Mouse (Mus musculus) midbrain, embryonic 13.5 days (tissue): ENCODE measurements at regions not wholly inside any gene's neighbourhood (a gene's known extent, or its start where the extent isn't known, plus 50 kb on each side); places are given as distances from the start of the nearest gene placed in this dataset.

Source experiments
- ATAC-seq: fragments of 200-750 bp; cut with Nextera tagmentation; 2 replicates; pipeline ENCODE4 v1.8.0; 2017; ENCODE audit warnings: mild to moderate bottlenecking, moderate TSS enrichment, moderate library complexity
- H3K27ac ChIP-seq: fragments of 300-500 bp; sonication (generic); 2 replicates; pipeline ENCODE4 v1.5.1; 2015; ENCODE audit warnings: inconsistent platforms, mild to moderate bottlenecking, moderate library complexity
- H3K27me3 ChIP-seq: fragments of 300-500 bp; sonication (generic); 2 replicates; pipeline ENCODE4 v1.6.1; 2015; ENCODE audit warnings: mild to moderate bottlenecking, inconsistent platforms
- H3K36me3 ChIP-seq: fragments of 300-500 bp; sonication (generic); 2 replicates; pipeline ENCODE4 v1.6.1; 2015; ENCODE audit warnings: mild to moderate bottlenecking, inconsistent platforms
- H3K4me1 ChIP-seq: fragments of 300-500 bp; sonication (generic); replicated peaks from 2 replicates; pipeline ENCODE4 v1.6.1; 2015; ENCODE audit warnings: inconsistent platforms
- H3K4me2 ChIP-seq: fragments of 300-500 bp; sonication (generic); replicated peaks from 2 replicates; pipeline ENCODE4 v1.6.1; 2015; ENCODE audit warnings: moderate library complexity, mild to moderate bottlenecking, inconsistent platforms
- H3K4me3 ChIP-seq: fragments of 300-500 bp; sonication (generic); replicated peaks from 2 replicates; pipeline ENCODE4 v1.5.1; 2015; ENCODE audit warnings: mild to moderate bottlenecking, inconsistent platforms
- H3K9ac ChIP-seq: fragments of 300-500 bp; sonication (generic); replicated peaks from 2 replicates; pipeline ENCODE4 v1.6.1; 2015; ENCODE audit warnings: mild to moderate bottlenecking, inconsistent platforms
- H3K9me3 ChIP-seq: fragments of 300-500 bp; sonication (generic); 2 replicates; pipeline ENCODE4 v1.6.1; 2016; ENCODE audit warnings: mild to moderate bottlenecking, inconsistent platforms
- whole genome bisulfite sequencing: fragments of 180-500 bp; shearing (Covaris S2); methylation state at CpG from one replicate; pipeline ENCODE4 v1.1.7; 2015; 5-methylcytosine and 5-hydroxymethylcytosine counted together

GRCm38 (mm10) chr13:37657248-37657647 is 121.0 kb upstream of the Rreb1 start:
- ATAC-seq, result no peak
- Histone ChIP-seq H3K9ac (no peak overlapping the region), H3K36me3 (no peaks in the 10 kb centered on the region), H3K27me3 (no peaks in the 10 kb centered on the region), H3K9me3 (no peaks in the 10 kb centered on the region), H3K4me3 (no peak overlapping the region), H3K27ac (no peak overlapping the region), H3K4me2 (no peak overlapping the region), H3K4me1 (no peaks in the 10 kb centered on the region)
- 87% methylated on average over 16 of the region's 16 CpGs for WGBS

GRCm38 (mm10) chr13:37658034-37658433 is 120.2 kb upstream of the Rreb1 start:
- Histone ChIP-seq H3K9me3 (no peaks in the 10 kb centered on the region), H3K4me1 (no peaks in the 10 kb centered on the region), H3K9ac (no peak overlapping the region), H3K36me3 (no peaks in the 10 kb centered on the region), H3K27ac (no peak overlapping the region), H3K27me3 (no peaks in the 10 kb centered on the region), H3K4me3 (no peak overlapping the region), H3K4me2 (no peak overlapping the region)
- WGBS, result 49% methylated on average over 2 of the region's 2 CpGs
- ATAC-seq, result no peak

- no peaks in the 10 kb centered on the region for H3K27me3 ChIP-seq
- no peaks in the 10 kb centered on the region for H3K36me3 ChIP-seq
- no peak for ATAC-seq
- no peak overlapping the region for H3K4me3 ChIP-seq
- H3K9ac ChIP-seq, result no peak overlapping the region
- H3K4me1 ChIP-seq, result no peaks in the 10 kb centered on the region
- H3K9me3 ChIP-seq, result no peaks in the 10 kb centered on the region
- WGBS, result 83% methylated on average over 6 of the region's 6 CpGs
- no peak overlapping the region for H3K4me2 ChIP-seq
- H3K27ac ChIP-seq, result no peak overlapping the region
Observed at GRCm38 (mm10) chr13:37658519-37658918, 119.7 kb upstream of the Rreb1 start.

GRCm38 (mm10) chr13:37660083-37660482 is 118.1 kb upstream of the Rreb1 start:
- H3K4me2 ChIP-seq, result no peak overlapping the region
- whole genome bisulfite sequencing, result 90% methylated on average over 4 of the region's 4 CpGs
- no peak for ATAC-seq
- H3K9ac ChIP-seq, result no peak overlapping the region
- H3K27me3 ChIP-seq, result no peaks in the 10 kb centered on the region
- no peak overlapping the region for H3K27ac ChIP-seq
- H3K4me3 ChIP-seq, result no peak overlapping the region
- H3K36me3 ChIP-seq, result no peaks in the 10 kb centered on the region
- H3K4me1 ChIP-seq, result no peaks in the 10 kb centered on the region
- no peaks in the 10 kb centered on the region for H3K9me3 ChIP-seq

GRCm38 (mm10) chr13:37660668-37661067 is 117.5 kb upstream of the Rreb1 start:
- no peak for ATAC-seq
- Histone ChIP-seq H3K27ac (no peak overlapping the region), H3K36me3 (no peaks in the 10 kb centered on the region), H3K27me3 (no peaks in the 10 kb centered on the region), H3K4me3 (no peak overlapping the region), H3K4me2 (no peak overlapping the region), H3K9me3 (no peaks in the 10 kb centered on the region), H3K4me1 (no peaks in the 10 kb centered on the region), H3K9ac (no peak overlapping the region)

- Histone ChIP-seq H3K4me2 (no peak overlapping the region), H3K36me3 (no peaks in the 10 kb centered on the region), H3K9me3 (no peaks in the 10 kb centered on the region), H3K27me3 (no peaks in the 10 kb centered on the region), H3K27ac (no peak overlapping the region), H3K4me3 (no peak overlapping the region), H3K4me1 (no peaks in the 10 kb centered on the region), H3K9ac (no peak overlapping the region)
- 82% methylated on average over 2 of the region's 2 CpGs for WGBS
- no peak for ATAC-seq
Observed at GRCm38 (mm10) chr13:37664116-37664515, 114.1 kb upstream of the Rreb1 start.

GRCm38 (mm10) chr13:37666207-37667003 is 111.8 kb upstream of the Rreb1 start:
- Histone ChIP-seq H3K9ac (no peak overlapping the region), H3K4me3 (no peak overlapping the region), H3K27ac (no peak overlapping the region), H3K9me3 (no peaks in the 10 kb centered on the region), H3K36me3 (no peaks in the 10 kb centered on the region), H3K4me2 (no peak overlapping the region), H3K4me1 (no peaks in the 10 kb centered on the region), H3K27me3 (no peaks in the 10 kb centered on the region)
- no peak for ATAC-seq
- WGBS, result 83% methylated on average over 22 of the region's 22 CpGs

- Histone ChIP-seq H3K4me3 (no peak overlapping the region), H3K27ac (no peak overlapping the region), H3K4me1 (no peaks in the 10 kb centered on the region), H3K9ac (no peak overlapping the region), H3K36me3 (no peaks in the 10 kb centered on the region), H3K27me3 (no peaks in the 10 kb centered on the region), H3K9me3 (no peaks in the 10 kb centered on the region), H3K4me2 (no peak overlapping the region)
- 56% methylated on average over 4 of the region's 4 CpGs for WGBS
- no peak for ATAC-seq
Observed at GRCm38 (mm10) chr13:37667386-37667785, 110.8 kb upstream of the Rreb1 start.

- Histone ChIP-seq H3K9me3 (no peaks in the 10 kb centered on the region), H3K4me1 (no peaks in the 10 kb centered on the region), H3K4me2 (no peak overlapping the region), H3K9ac (no peak overlapping the region), H3K27me3 (no peaks in the 10 kb centered on the region), H3K27ac (no peak overlapping the region), H3K4me3 (no peak overlapping the region), H3K36me3 (no peaks in the 10 kb centered on the region)
- WGBS, result 83% methylated on average over 5 of the region's 5 CpGs
- ATAC-seq, result no peak
Observed at GRCm38 (mm10) chr13:37667871-37668270, 110.3 kb upstream of the Rreb1 start.

- H3K36me3 ChIP-seq, result no peaks in the 10 kb centered on the region
- no peak overlapping the region for H3K9ac ChIP-seq
- no peaks in the 10 kb centered on the region for H3K27me3 ChIP-seq
- ATAC-seq, result no peak
- no peak overlapping the region for H3K4me3 ChIP-seq
- H3K4me2 ChIP-seq, result no peak overlapping the region
- H3K27ac ChIP-seq, result no peak overlapping the region
- 80% methylated on average over 5 of the region's 5 CpGs for WGBS
- no peaks in the 10 kb centered on the region for H3K9me3 ChIP-seq
- H3K4me1 ChIP-seq, result no peaks in the 10 kb centered on the region
Observed at GRCm38 (mm10) chr13:37671109-37671508, 107.1 kb upstream of the Rreb1 start.

- H3K4me2 ChIP-seq, result no peak overlapping the region
- H3K27me3 ChIP-seq, result no peaks in the 10 kb centered on the region
- no peaks in the 10 kb centered on the region for H3K36me3 ChIP-seq
- no peak overlapping the region for H3K27ac ChIP-seq
- WGBS, result 79% methylated on average over 12 of the region's 12 CpGs
- H3K4me3 ChIP-seq, result no peak overlapping the region
- H3K9ac ChIP-seq, result no peak overlapping the region
- ATAC-seq, result no peak
- H3K4me1 ChIP-seq, result no peaks in the 10 kb centered on the region
- no peaks in the 10 kb centered on the region for H3K9me3 ChIP-seq
Observed at GRCm38 (mm10) chr13:37674676-37675350, 103.4 kb upstream of the Rreb1 start.

- Histone ChIP-seq H3K36me3 (no peaks in the 10 kb centered on the region), H3K4me3 (no peak overlapping the region), H3K4me2 (no peak overlapping the region), H3K9me3 (no peaks in the 10 kb centered on the region), H3K4me1 (peaks cover 4% of the 10 kb centered on the region; the same call in 1 of the 2 replicates), H3K27ac (no peak overlapping the region), H3K27me3 (no peaks in the 10 kb centered on the region), H3K9ac (no peak overlapping the region)
- WGBS, result 94% methylated on average over 3 of the region's 3 CpGs
- ATAC-seq, result no peak
Observed at GRCm38 (mm10) chr13:37675718-37676117, 102.5 kb upstream of the Rreb1 start.
